Mouse (Mus musculus) bone marrow, adult 2 months (tissue): ENCODE data around the gene Snap25.

Experiments used
- CTCF ChIP-seq: fragments of 200-500 bp; IDR thresholded peaks from 2 replicates; pipeline ENCODE4 v1.5.1; 2011; ENCODE audit warnings: low read length, control low read depth; ENCODE audit not compliant: control insufficient read depth, insufficient read depth
- POLR2A ChIP-seq: fragments of 200-500 bp; IDR thresholded peaks from 2 replicates; pipeline ENCODE4 v1.6.1; 2011; ENCODE audit warnings: low read depth, mild to moderate bottlenecking, control low read depth, low read length, borderline replicate concordance; ENCODE audit not compliant: control insufficient read depth

- TF ChIP-seq CTCF (no peak), POLR2A (no peak)
Observed at GRCm38 (mm10) chr2:136682146-136682860, 30.9 kb upstream of the Snap25 start.
